Mouse (Mus musculus): ENCODE results near the gene Smtnl1. TPM values are rescaled to one million over a fixed set of nuclear protein-coding genes. Genes with fewer than 3 reads are reported as not detected.
"Not testable (repeated sequence)": the region's sequence is repeated elsewhere in the genome, so short reads cannot be mapped to it uniquely, and the experiment has no call there.

The Smtnl1 gene
- polyA plus RNA-seq, 1 experiment, result 0.94 TPM

DNA sequence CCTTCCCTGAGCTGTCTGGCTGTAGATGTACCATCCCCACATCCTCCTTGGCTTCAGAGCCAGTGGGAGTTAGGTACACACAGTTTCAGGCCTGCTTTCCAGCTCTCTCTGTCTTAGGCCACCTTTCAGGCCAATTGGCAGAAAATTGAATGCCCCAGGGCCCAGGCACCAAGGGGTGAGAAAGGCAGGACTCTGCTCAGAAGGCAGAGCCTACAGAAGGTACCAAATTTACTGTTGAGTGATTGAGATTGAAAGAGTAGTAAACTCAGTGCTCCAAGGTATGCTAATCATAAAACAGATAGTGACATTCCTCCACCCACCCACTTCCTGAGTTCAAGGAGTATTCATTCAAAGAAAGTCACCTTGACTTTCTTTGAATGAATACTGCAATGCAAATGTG is 13.1 kb downstream of the Smtnl1 start:
- Histone ChIP-seq H3K36me3 (ENCODE audit: control insufficient read depth, insufficient read depth, low read length) (no peaks in the 10 kb centered on the region), H3K4me1 (replicated peaks; ENCODE audit: control insufficient read depth, insufficient read depth, low read length) (peaks cover 7% of the 10 kb centered on the region), H3K4me3 (ENCODE audit: control insufficient read depth, insufficient read depth, low read length) (no peak overlapping the region), H3K27ac (ENCODE audit: control insufficient read depth, insufficient read depth, low read length) (no peak overlapping the region), H3K27me3 (ENCODE audit: control insufficient read depth, insufficient read depth, low read length) (no peaks in the 10 kb centered on the region)
- TF ChIP-seq CTCF (IDR thresholded peaks at IDR 0.05; ENCODE audit: borderline replicate concordance, control insufficient read depth, extremely low read depth, insufficient read depth, low read length, poor library complexity), result no peak
- no peak for TF ChIP-seq POLR2A (IDR thresholded peaks at IDR 0.05; ENCODE audit: control insufficient read depth, extremely low read depth, insufficient read depth, low read length, poor library complexity)
- DNase-seq, result no peak

DNA sequence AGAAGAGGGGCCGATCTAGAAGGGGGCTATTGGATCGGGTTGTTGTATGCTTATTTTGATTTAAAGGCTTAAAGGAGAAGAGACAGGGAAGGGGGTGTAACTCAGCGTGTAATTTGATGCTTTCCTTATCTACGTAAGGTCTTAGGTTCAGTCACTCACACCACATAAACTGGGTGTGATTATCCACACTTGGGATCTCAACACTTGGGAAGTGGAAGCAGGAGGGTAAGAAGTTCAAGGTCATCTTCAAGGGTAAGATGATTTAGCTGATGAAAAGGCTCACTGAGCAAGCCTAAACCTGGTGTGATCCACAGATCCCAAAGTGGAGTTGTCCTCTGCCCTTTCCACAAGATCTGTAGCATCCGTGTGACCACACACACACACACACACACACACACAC is 15.9 kb downstream of the Smtnl1 start:
- Histone ChIP-seq H3K4me3 (ENCODE audit: control insufficient read depth, insufficient read depth, low read length) (no peak overlapping the region), H3K4me1 (replicated peaks; ENCODE audit: control insufficient read depth, insufficient read depth, low read length) (peaks cover 7% of the 10 kb centered on the region), H3K36me3 (ENCODE audit: control insufficient read depth, insufficient read depth, low read length) (no peaks in the 10 kb centered on the region), H3K27me3 (ENCODE audit: control insufficient read depth, insufficient read depth, low read length) (no peaks in the 10 kb centered on the region), H3K27ac (ENCODE audit: control insufficient read depth, insufficient read depth, low read length) (no peak overlapping the region)
- TF ChIP-seq CTCF (IDR thresholded peaks at IDR 0.05; ENCODE audit: borderline replicate concordance, control insufficient read depth, extremely low read depth, insufficient read depth, low read length, poor library complexity) (no peak), POLR2A (IDR thresholded peaks at IDR 0.05; ENCODE audit: control insufficient read depth, extremely low read depth, insufficient read depth, low read length, poor library complexity) (no peak)
- DNase-seq, result no peak
- WGBS, result 96% methylated on average over 5 of the region's 5 CpGs

GRCm38 (mm10) chr2:84803963-84804362 is 18.5 kb downstream of the Smtnl1 start:
- H3K4me3 ChIP-seq (ENCODE audit: control insufficient read depth, insufficient read depth, low read length), result no peak overlapping the region
- WGBS, result 96% methylated on average over 7 of the region's 7 CpGs
- no peak for DNase-seq
- H3K4me1 ChIP-seq (replicated peaks; ENCODE audit: control insufficient read depth, insufficient read depth, low read length), result peaks cover under 1% of the 10 kb centered on the region; the same call in 1 of the 2 replicates
- H3K36me3 ChIP-seq (ENCODE audit: control insufficient read depth, insufficient read depth, low read length), result no peaks in the 10 kb centered on the region
- TF ChIP-seq CTCF (IDR thresholded peaks at IDR 0.05; ENCODE audit: borderline replicate concordance, control insufficient read depth, extremely low read depth, insufficient read depth, low read length, poor library complexity) (no peak), POLR2A (IDR thresholded peaks at IDR 0.05; ENCODE audit: control insufficient read depth, extremely low read depth, insufficient read depth, low read length, poor library complexity) (no peak)
- H3K27me3 ChIP-seq (ENCODE audit: control insufficient read depth, insufficient read depth, low read length), result no peaks in the 10 kb centered on the region
- H3K27ac ChIP-seq (ENCODE audit: control insufficient read depth, insufficient read depth, low read length), result no peak overlapping the region

DNA sequence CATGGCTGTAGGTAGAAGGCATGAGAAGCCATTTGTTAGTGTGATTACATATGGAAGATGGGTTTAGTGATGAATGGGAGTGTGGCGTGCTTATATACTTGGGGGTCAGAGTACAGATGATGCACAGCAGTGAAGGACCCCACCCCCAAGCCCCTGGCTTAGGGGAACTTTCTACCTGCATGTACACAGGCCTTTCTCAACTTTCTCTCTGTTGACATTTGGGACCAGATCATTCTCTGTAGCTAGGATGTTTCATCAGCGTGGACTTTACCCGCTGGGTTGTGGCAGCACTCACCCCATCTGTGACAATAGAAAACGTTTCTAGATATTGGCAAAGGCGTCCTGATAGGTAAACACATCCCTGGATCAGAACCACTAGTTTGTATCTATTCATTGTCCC is 21.2 kb downstream of the Smtnl1 start:
- H3K4me1 ChIP-seq (replicated peaks; ENCODE audit: control insufficient read depth, insufficient read depth, low read length); H3K27ac ChIP-seq (ENCODE audit: control insufficient read depth, insufficient read depth, low read length); H3K4me3 ChIP-seq (ENCODE audit: control insufficient read depth, insufficient read depth, low read length); H3K27me3 ChIP-seq (ENCODE audit: control insufficient read depth, insufficient read depth, low read length); H3K36me3 ChIP-seq (ENCODE audit: control insufficient read depth, insufficient read depth, low read length); DNase-seq: not testable (repeated sequence)
- WGBS, result 98% methylated on average over 5 of the region's 5 CpGs

- Histone ChIP-seq H3K4me1 (replicated peaks; ENCODE audit: control insufficient read depth, insufficient read depth, low read length) (peaks cover 10% of the 10 kb centered on the region), H3K27ac (ENCODE audit: control insufficient read depth, insufficient read depth, low read length) (no peak overlapping the region), H3K4me3 (ENCODE audit: control insufficient read depth, insufficient read depth, low read length) (no peak overlapping the region), H3K27me3 (ENCODE audit: control insufficient read depth, insufficient read depth, low read length) (no peaks in the 10 kb centered on the region), H3K36me3 (ENCODE audit: control insufficient read depth, insufficient read depth, low read length) (no peaks in the 10 kb centered on the region)
- TF ChIP-seq POLR2A (IDR thresholded peaks at IDR 0.05; ENCODE audit: control insufficient read depth, extremely low read depth, insufficient read depth, low read length, poor library complexity) (no peak), CTCF (IDR thresholded peaks at IDR 0.05; ENCODE audit: borderline replicate concordance, control insufficient read depth, extremely low read depth, insufficient read depth, low read length, poor library complexity) (no peak)
- no peak for DNase-seq
- 53% methylated on average over 4 of the region's 4 CpGs for whole genome bisulfite sequencing
Measured at GRCm38 (mm10) chr2:84800304-84800703, 22.1 kb downstream of the Smtnl1 start.

DNA sequence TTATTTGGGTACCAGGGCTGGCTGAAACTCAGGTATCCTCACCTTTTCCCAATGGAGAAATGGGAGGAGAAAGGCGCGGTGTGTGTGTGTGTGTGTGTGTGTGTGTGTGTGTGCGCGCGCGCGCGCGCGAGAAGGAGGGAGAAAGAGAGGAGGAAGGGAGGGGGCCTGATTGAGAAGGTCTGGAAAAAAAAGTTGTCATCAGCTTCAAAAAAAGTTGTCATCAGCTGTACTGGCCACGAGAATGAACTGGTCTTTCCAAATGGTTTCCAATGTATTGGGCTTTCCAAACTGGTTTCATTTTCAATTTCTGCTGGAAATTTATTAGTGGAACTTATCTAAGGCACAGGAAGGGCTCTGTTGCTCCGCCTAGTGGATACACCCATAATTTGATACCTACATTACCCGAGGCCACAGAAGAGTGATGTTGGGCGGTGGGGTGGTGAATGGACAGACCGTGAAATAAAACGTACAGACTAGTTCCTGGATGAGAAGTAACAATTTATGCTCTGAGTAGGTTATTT is 23.4 kb downstream of the Smtnl1 start:
- Histone ChIP-seq H3K36me3 (ENCODE audit: control insufficient read depth, insufficient read depth, low read length) (no peaks in the 10 kb centered on the region), H3K27ac (ENCODE audit: control insufficient read depth, insufficient read depth, low read length) (no peak overlapping the region), H3K4me1 (replicated peaks; ENCODE audit: control insufficient read depth, insufficient read depth, low read length) (peaks cover 10% of the 10 kb centered on the region), H3K4me3 (ENCODE audit: control insufficient read depth, insufficient read depth, low read length) (peak overlapping the region; percentile 53), H3K27me3 (ENCODE audit: control insufficient read depth, insufficient read depth, low read length) (no peaks in the 10 kb centered on the region)
- under 1% methylated on average over 16 of the region's 16 CpGs for WGBS
- peak; percentile 54 for DNase-seq
- TF ChIP-seq POLR2A (IDR thresholded peaks at IDR 0.05; ENCODE audit: control insufficient read depth, extremely low read depth, insufficient read depth, low read length, poor library complexity) (no peak), CTCF (IDR thresholded peaks at IDR 0.05; ENCODE audit: borderline replicate concordance, control insufficient read depth, extremely low read depth, insufficient read depth, low read length, poor library complexity) (no peak)

DNA sequence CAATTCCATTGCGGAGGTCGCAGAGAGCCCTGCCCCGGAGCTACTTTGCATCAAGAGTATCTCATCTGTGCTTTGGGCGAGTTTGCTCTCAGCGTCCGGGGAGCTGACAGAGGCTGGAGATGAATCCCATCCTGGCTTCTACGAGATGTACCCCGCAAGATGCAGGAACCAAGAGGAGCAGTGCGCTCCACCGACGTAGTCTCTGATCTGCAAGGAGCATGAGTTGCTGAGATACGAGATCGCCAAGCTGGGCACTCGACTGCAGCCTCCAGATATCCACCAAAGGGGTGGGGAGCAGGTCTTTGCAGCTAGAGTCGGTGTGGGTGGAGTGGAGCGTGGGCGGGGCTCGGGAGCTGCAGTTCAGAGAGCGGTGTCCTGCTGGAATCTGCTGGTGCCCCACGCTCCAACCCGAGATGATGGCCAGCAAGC is 23.9 kb downstream of the Smtnl1 start, which contains the start of gene Ube2l6:
TSS of gene Ube2l6 (plus strand) at position 336 of the 429 bp plus-strand sequence.
- DNase-seq, result peak; percentile 36
- Histone ChIP-seq H3K4me3 (ENCODE audit: control insufficient read depth, insufficient read depth, low read length) (peak within 1 kb of the TSS; percentile 53), H3K27ac (ENCODE audit: control insufficient read depth, insufficient read depth, low read length) (no peak within 1 kb of the TSS), H3K27me3 (ENCODE audit: control insufficient read depth, insufficient read depth, low read length) (no peaks in the 10 kb centered on the region), H3K36me3 (ENCODE audit: control insufficient read depth, insufficient read depth, low read length) (no peaks in the 10 kb centered on the region), H3K4me1 (replicated peaks; ENCODE audit: control insufficient read depth, insufficient read depth, low read length) (peaks cover 10% of the 10 kb centered on the region)
- TF ChIP-seq CTCF (IDR thresholded peaks at IDR 0.05; ENCODE audit: borderline replicate concordance, control insufficient read depth, extremely low read depth, insufficient read depth, low read length, poor library complexity) (no peak; the same call in 1 of the 2 replicates), POLR2A (IDR thresholded peaks at IDR 0.05; ENCODE audit: control insufficient read depth, extremely low read depth, insufficient read depth, low read length, poor library complexity) (no peak)
- 2% methylated on average over 21 of the region's 21 CpGs for WGBS

Measured in thymus, adult 2 months (tissue).